17 mouse cellular contexts compared by ENCODE assay signal in genomic region chr9:9582301-9583010, GRCm38 (mm10).
A peak's percentile ranks its signal among the peaks of the same experiment; 100 is the strongest.
DNase-seq lines count a peak whose midpoint lies in the region; ATAC-seq lines count a peak whose summit lies in the region.
"Had no signal": no experiment of that assay in that cellular context is flagged by ENCODE, and none has a peak within 500 bp of the region (broad histone marks: within the 10 kb centered on the region; RNA-seq: fewer than 3 reads in every experiment).

No protein-coding gene starts in this region.

- H3K27ac ChIP-seq in forebrain, embryonic 13.5 days: peak overlapping the region; percentile 48; the same call in 1 of the 2 replicates
- H3K27ac ChIP-seq in forebrain, embryonic 11.5 days (ENCODE audit: low read depth, low read length): no peak overlapping the region
- H3K27ac ChIP-seq: embryonic facial prominence, embryonic 12.5 days; midbrain, embryonic 13.5 days had no signal

- intact Hi-C loops in left cerebral cortex, postnatal 4 days (cut with DNase I): no loop called here
- intact Hi-C loops in left cerebral cortex, postnatal 36 days (cut with DNase I): no loop called here

- peak; percentile 50; the same call in 1 of the 2 replicates for ATAC-seq in forebrain, embryonic 13.5 days
- no peak for ATAC-seq in forebrain, embryonic 11.5 days (replicated peaks; ENCODE audit: low FRiP score)
- ATAC-seq: activated CD4-positive, CD25-positive, alpha-beta regulatory T cell, adult 4 months; inflammation-experienced regulatory T-cells, adult 6 months; lung, postnatal 0 days; midbrain, embryonic 13.5 days had no signal

- WGBS in forebrain, embryonic 13.5 days: 92% methylated on average over 3 of the region's 3 CpGs
- WGBS in forebrain, embryonic 11.5 days: 91% methylated on average over 3 of the region's 3 CpGs

- no peak overlapping the region for H3K4me2 ChIP-seq in forebrain, embryonic 13.5 days
- H3K4me2 ChIP-seq in forebrain, embryonic 11.5 days (ENCODE audit: low read depth, low read length, severe bottlenecking): no peak overlapping the region
- H3K4me2 ChIP-seq: embryonic facial prominence, embryonic 12.5 days; midbrain, embryonic 13.5 days had no signal

- H3K36me3 ChIP-seq in forebrain, embryonic 13.5 days (ENCODE audit: poor library complexity, severe bottlenecking): no peaks in the 10 kb centered on the region
- H3K36me3 ChIP-seq in forebrain, embryonic 11.5 days (ENCODE audit: control insufficient read depth, insufficient read depth, low read length): no peaks in the 10 kb centered on the region
- H3K36me3 ChIP-seq: embryonic facial prominence, embryonic 12.5 days; G1E; midbrain, embryonic 13.5 days had no signal

- no peak for DNase-seq in forebrain, embryonic 11.5 days (ENCODE audit: low spot score)
- peak; percentile 55 for DNase-seq in left cerebral cortex, postnatal 4 days
- DNase-seq in left cerebral cortex, postnatal 36 days (ENCODE audit: low spot score in 2 of 2): no peak
- DNase-seq in cerebellum, postnatal 10 days: peak; percentile 77 to 84
- DNase-seq in right cerebral cortex, postnatal 25 days: no peak
- DNase-seq in right cerebral cortex, adult 18-20 months: no peak
- DNase-seq: gastrocnemius, postnatal 14 days; liver had no signal

- H3K9me3 ChIP-seq in forebrain, embryonic 13.5 days (replicated peaks): no peaks in the 10 kb centered on the region
- H3K9me3 ChIP-seq in forebrain, embryonic 11.5 days (ENCODE audit: control insufficient read depth, low read length): no peaks in the 10 kb centered on the region
- H3K9me3 ChIP-seq: embryonic facial prominence, embryonic 12.5 days; G1E; midbrain, embryonic 13.5 days had no signal

- no peak overlapping the region for H3K9ac ChIP-seq in forebrain, embryonic 13.5 days
- no peak overlapping the region for H3K9ac ChIP-seq in forebrain, embryonic 11.5 days (ENCODE audit: low read length)
- H3K9ac ChIP-seq: embryonic facial prominence, embryonic 12.5 days; midbrain, embryonic 13.5 days had no signal

- H3K4me1 ChIP-seq in forebrain, embryonic 13.5 days: 0 out of 2 replicates have a peak, but pooled peaks cover 5% of the 10 kb centered on the region
- no peaks in the 10 kb centered on the region for H3K4me1 ChIP-seq in forebrain, embryonic 11.5 days (replicated peaks; ENCODE audit: control insufficient read depth, insufficient read depth, low read length)
- H3K4me1 ChIP-seq: embryonic facial prominence, embryonic 12.5 days; midbrain, embryonic 13.5 days had no signal

- H3K27me3 ChIP-seq in forebrain, embryonic 13.5 days: no peaks in the 10 kb centered on the region
- H3K27me3 ChIP-seq in forebrain, embryonic 11.5 days (ENCODE audit: control insufficient read depth, insufficient read depth, low read length): no peaks in the 10 kb centered on the region
- H3K27me3 ChIP-seq: embryonic facial prominence, embryonic 12.5 days; midbrain, embryonic 13.5 days had no signal

- H3K4me3 ChIP-seq in forebrain, embryonic 13.5 days: no peak overlapping the region
- no peak overlapping the region for H3K4me3 ChIP-seq in forebrain, embryonic 11.5 days (ENCODE audit: low read depth, low read length)
- H3K4me3 ChIP-seq: embryonic facial prominence, embryonic 12.5 days; erythroblast, embryonic 14.5 days; midbrain, embryonic 13.5 days; myocyte had no signal

Comparison
In these comparisons a context has a peak if more than half of its experiments do, and no peak if none do; other contexts are left out.
1. DNase-seq: peak in left cerebral cortex, postnatal 4 days (single experiment) and cerebellum, postnatal 10 days (2 of 2); none in forebrain, embryonic 11.5 days (single experiment), left cerebral cortex, postnatal 36 days (0 of 2), right cerebral cortex, postnatal 25 days (single experiment) and right cerebral cortex, adult 18-20 months (single experiment).